Mouse (Mus musculus) MN1 (cell line): ENCODE data around the gene Pdzrn4.

ENCODE experiments used
- DNase-seq: peaks from one replicate; pipeline ENCODE4 v3.0.0-alpha.2; 2016; ENCODE audit warnings: low spot score

Pdzrn4 gene

DNA sequence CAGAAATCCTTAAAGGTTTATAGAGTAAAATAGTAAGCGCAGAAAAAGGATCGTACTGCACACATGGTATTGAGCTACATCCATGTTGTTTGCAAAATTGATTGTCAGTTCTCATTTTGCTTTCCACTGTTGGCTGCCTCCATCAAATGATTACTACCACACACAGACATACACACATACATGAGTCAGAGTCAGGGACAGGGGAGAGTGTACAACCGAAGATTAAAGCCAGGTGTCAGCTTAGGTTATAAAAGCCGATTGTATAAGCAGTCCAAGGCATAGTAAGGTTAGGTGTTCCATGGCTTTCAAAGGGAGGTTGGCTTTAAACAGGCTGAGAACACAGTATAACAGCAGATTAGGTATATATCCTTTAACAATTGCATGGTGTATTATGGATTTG is 343.2 kb downstream of the Pdzrn4 start:
- no peak for DNase-seq

DNA sequence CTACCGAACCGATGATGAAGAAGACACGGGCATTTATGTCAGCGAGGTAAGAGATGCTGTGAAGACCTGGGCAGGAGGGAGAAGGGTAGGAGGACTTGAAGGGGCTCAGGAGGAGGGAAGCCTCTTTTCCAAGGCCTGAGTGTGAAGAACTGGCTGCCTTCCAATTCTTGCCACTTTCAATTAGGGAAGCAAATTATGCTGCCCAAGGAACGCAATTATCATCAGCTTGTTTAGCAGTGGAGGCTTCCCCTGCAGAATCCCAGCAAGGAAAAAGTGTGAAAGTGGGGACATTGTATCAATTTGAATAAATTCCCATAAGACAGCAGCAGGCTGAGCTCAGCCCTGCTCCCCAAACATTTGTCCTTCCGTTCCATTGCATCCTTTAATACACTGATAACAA is 346.9 kb downstream of the Pdzrn4 start:
- no peak for DNase-seq

DNA sequence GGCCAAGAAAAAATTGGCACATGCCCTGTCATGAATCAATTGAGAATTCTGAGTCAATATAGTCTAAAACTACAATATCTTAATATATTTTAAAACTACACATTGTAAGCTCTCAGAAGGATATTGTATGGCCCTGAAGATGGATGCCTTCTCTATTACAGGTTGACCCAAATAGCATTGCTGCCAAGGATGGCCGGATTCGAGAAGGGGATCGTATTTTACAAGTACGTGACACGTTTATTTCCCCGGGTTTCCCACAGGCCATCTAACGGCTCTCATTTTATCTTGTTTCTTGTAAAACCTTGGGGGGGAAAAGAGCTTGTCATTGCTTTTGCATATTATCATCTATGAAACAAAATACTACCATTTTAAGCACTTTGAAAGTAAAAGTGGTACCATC is 349.4 kb downstream of the Pdzrn4 start:
- no peak for DNase-seq

DNA sequence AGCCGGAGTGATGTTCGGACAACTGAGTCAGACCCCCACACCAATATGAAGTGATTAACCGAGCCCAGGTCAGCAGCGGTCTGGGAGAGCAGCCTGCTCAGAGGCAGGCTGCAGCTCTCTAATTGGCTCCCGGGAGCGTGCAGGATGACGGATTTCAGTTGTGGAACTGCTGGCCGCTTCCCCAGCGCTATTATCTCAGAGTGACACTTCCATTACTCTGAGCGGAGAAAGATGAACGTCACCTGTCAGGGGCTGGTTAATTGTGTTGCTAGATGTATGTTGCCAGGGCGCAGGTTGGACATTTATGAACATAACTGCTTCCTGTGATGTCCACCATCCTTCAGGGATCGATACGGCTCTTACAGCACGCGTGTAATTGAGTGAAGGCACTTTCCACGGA is 355.5 kb downstream of the Pdzrn4 start:
- DNase-seq, result no peak

DNA sequence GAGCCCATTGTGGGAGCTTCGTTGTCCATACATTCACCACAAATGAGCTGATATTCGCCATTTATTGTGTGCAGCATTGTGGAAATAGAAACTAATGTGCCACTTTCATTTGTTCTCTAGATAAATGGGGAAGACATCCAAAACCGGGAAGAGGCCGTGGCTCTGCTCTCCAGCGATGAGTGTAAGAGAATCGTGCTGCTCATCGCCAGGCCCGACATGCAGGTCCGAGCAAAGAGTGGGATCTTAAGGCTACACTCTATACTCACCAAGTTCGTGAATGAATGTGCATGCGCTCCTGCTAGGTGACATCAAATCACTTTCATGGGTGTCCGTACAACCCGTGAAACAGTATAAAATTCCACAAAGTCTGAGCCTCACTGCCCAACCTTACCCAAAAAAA is 355.9 kb downstream of the Pdzrn4 start:
- DNase-seq, result no peak

DNA sequence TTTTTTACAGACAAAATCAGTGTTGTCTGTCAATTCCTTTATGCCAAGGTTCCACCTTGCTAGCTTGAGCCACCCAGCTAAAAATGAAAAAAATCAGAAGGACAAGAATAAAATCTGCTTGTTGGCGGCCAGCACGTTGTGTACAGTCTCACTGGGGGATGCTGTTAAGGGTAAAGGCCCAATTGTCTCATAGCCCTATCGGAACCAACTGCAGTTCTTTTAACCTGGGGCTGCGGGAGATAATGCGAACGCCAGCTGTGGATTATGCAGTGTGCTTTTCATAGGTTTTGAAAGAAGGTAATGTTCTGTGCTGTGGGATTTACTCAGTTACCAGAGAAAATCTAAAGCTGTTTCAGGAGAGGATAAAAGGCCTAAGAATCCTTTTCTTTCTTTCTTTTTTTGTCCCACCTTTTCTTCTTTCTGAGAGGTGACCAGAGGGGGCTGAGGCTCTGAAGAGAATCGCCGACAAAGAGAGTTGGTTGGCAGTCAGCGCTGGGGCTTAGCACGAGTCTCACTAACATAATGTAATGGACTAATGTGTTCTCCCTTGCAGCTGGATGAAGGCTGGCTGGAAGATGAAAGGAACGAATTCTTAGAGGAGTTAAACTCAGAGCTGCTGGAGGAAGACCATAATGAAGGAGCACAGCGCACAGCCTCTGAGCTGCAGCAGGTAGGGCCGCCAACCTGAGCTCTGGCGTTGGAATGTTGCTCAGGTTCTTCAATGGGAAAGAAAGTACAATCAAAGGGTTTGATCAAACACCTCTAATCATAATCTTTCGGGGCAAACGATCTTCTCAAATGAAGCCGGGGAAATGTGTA is 360.6 kb downstream of the Pdzrn4 start:
- no peak for DNase-seq

DNA sequence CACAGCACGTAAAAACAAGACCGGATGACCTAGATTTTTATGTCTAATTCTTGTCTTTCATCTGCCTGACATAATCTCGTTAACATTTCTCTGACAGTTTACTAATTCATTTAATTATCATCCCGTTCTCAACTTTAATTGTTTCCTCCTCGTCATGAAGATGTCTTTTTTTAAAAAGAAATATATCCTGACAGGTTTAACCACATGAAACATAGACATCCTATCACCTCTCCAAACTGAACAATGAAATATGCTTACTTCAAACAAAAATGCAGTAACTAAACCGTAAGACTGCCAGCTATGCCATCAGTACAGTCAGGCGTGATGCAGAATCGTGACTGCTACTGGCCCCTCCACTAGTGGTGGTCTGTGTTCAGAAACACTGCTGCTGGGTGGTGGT is 362.3 kb downstream of the Pdzrn4 start:
- no peak for DNase-seq

DNA sequence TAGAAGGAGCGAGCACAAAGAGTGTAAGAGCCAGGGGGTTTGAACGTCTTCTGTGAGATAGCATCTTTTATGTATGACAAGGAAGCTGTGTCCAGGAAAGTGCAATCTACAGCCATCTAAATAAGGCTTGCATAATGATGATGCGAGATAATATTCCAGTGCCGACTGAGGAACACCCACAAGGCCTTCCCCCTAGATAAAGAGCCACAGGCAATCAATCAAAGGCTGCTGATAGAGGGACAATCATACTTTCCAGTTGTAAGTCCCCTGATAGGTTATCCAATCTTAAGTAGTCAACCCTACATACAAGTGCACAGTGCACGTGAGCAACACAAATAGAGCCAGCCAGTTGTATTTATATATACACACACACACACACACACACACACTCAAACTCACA is 366.6 kb downstream of the Pdzrn4 start:
- DNase-seq, result no peak

DNA sequence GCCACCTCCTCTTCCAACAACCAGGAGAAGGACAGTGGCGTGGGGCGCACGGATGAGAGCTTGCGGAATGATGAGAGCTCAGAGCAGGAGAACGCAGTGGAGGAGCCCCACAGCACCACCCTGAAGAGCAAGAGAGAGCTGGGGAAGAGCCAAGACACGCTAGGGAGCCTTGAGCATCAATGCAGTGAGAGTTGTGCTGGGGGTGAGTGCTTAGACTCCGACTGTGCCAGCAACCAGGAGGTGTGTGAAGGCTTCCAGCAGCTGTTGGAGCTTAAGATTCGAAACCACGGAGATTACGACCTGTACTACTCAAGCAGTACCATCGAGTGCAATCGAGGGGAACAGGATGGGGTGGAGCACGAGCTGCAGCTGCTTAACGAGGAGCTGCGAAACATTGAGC is 372.9 kb downstream of the Pdzrn4 start:
- DNase-seq, result no peak

DNA sequence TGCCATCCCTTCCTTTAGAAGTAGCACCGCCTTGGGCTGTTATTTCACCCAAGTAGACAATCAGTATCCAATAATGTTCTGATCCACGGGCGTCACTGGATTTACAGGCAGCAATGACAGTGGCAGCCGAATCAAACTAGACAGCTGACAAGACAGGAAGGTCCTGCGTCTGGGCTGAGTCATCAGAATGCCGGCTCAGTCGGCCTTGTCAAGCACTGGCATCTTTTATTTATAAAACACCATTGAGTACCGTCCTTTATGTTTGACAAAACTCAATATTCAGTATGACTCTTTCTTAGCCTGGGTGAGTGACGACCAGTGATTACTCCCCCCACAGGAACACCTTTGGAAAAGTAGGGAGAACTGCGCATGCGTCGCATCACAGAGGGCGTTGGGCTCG is 391.4 kb downstream of the Pdzrn4 start:
- no peak for DNase-seq

DNA sequence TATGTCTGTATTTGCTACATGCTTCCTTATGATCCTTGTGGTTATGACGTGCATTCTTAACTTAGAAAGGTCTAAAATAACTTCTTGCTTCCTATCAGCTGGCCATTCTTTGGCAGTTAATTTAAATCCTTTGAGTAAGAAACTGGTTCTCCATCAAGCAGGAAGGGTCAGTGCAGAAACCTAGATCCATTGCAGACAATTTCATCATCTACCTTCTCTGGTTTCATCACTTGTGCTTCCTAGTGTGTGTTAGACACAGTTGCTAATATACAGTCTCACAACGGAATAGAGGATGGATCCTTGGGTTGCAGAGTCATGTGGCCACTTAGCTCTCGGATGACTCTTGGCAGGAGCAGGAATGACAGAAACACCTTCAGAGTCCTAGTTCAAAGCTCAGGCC is 397.6 kb downstream of the Pdzrn4 start:
- no peak for DNase-seq

DNA sequence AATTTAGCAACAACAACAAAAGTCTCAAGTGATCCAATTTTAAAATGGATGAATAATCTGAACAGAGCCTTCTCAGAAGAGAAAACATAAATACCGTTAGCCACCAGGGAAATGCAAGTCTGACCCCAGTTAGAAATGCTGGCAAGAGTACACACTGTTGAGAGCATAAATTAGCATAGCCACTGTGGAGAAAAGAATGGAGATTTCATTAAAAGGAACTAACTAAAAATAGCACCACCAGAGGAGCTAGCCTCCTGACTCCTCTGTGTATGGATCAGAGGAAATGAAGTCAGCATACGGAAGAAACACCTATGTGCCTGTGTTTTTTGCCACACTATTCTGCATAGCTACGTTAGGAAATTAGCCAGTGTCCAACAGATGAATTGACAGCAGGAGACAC is 409.3 kb downstream of the Pdzrn4 start:
- DNase-seq, result no peak

DNA sequence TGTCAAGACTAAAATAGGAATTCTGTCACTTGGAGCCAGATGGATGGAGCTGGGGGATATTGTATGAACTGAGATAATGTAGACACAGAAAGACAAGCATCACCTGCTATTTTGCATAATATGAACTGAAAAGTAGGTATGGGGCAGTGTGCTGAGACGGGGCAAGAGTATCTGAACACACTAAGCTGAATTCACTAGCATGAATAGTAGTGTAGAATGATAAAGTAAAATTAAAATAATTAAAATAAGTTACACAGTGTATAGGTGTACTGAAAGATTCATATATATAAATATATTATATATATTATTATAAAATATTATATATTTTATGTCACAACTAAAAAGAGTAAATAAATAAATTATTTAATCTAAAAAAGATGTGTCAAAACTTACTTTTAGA is 409.7 kb downstream of the Pdzrn4 start:
- DNase-seq, result no peak
